8 mouse cellular contexts compared by ENCODE assay signal in the genomic region with DNA sequence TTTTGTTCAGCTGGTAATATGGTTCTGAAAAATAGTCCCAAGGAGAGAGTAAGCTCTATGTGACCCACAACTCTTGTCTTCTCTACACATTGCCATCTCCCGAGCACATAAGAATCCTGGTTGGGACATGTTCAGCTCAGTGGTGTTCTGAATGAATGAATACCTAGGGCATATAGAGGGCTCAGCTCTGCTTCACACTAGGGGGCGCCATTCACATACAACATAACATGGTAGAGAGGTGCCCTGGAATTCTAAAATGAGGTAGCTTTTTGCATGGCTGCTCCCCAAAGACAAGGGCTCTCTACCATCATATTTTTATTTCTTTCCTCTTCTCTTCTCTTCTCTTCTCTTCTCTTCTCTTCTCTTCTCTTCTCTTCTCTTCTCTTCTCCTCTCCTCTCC. TPM values are rescaled to one million over a fixed set of nuclear protein-coding genes. Genes with fewer than 3 reads are reported as not detected.
DNase-seq lines count a peak whose midpoint lies in the region; ATAC-seq and TF ChIP-seq lines count a peak whose summit lies in the region.

No protein-coding gene starts in this region.

- intact Hi-C loops in left cerebral cortex, postnatal 10 days (cut with DNase I), result loop anchor here (5.0 kb wide), 1 partner anchor 572 kb away; no protein-coding TSS in a partner anchor

- no peak overlapping the region for H3K9ac ChIP-seq in liver, embryonic 11.5 days (ENCODE audit: low read depth, low read length)
- H3K9ac ChIP-seq in forebrain, postnatal 0 days, result no peak overlapping the region
- no peak overlapping the region for H3K9ac ChIP-seq in intestine, embryonic 16.5 days (ENCODE audit: low read depth, low read length)
- H3K9ac ChIP-seq in neural tube, embryonic 11.5 days (ENCODE audit: low read length), result no peak overlapping the region

- DNase-seq in liver, result peak; percentile 46
- no peak for DNase-seq in liver, embryonic 11.5 days (ENCODE audit: low spot score)
- peak; percentile 72 for DNase-seq in cerebellum, adult 11-12 months
- DNase-seq in forebrain, postnatal 0 days, result peak; percentile 43
- peak; percentile 31 to 71 for DNase-seq in left cerebral cortex, postnatal 10 days (ENCODE audit: extremely low spot score in 1 of 2, low spot score in 2 of 2)
- DNase-seq in neural tube, embryonic 11.5 days (ENCODE audit: low spot score), result peak; percentile 62
- DNase-seq in thymus, adult 2 months, result peak; percentile 58

- no peaks in the 10 kb centered on the region for H3K4me1 ChIP-seq in liver, embryonic 11.5 days (replicated peaks; ENCODE audit: control insufficient read depth, insufficient read depth, low read length)
- H3K4me1 ChIP-seq in forebrain, postnatal 0 days (ENCODE audit: insufficient read depth), result no peaks in the 10 kb centered on the region
- H3K4me1 ChIP-seq in intestine, embryonic 16.5 days (ENCODE audit: control insufficient read depth, insufficient read depth, low read length), result no peaks in the 10 kb centered on the region
- no peaks in the 10 kb centered on the region for H3K4me1 ChIP-seq in neural tube, embryonic 11.5 days (ENCODE audit: control insufficient read depth, insufficient read depth, low read length)
- H3K4me1 ChIP-seq in thymus, adult 2 months (replicated peaks; ENCODE audit: control insufficient read depth, insufficient read depth, low read length), result peaks cover 8% of the 10 kb centered on the region; the same call in 1 of the 2 replicates

- ATAC-seq in liver, embryonic 11.5 days (replicated peaks; ENCODE audit: low FRiP score), result no peak
- ATAC-seq in forebrain, postnatal 0 days, result peak; percentile 53; the same call in 1 of the 2 replicates
- ATAC-seq in intestine, embryonic 16.5 days, result peak; percentile 70; the same call in 1 of the 2 replicates
- ATAC-seq in neural tube, embryonic 11.5 days (ENCODE audit: insufficient read depth, low FRiP score, low TSS enrichment), result 0 out of 2 replicates have a peak, but pooled peaks have one; percentile 63

- no peaks in the 10 kb centered on the region for H3K27me3 ChIP-seq in liver, embryonic 11.5 days (replicated peaks; ENCODE audit: control insufficient read depth, insufficient read depth, low read length)
- H3K27me3 ChIP-seq in forebrain, postnatal 0 days (ENCODE audit: insufficient read depth, low read length), result no peaks in the 10 kb centered on the region
- H3K27me3 ChIP-seq in intestine, embryonic 16.5 days (replicated peaks; ENCODE audit: control insufficient read depth, insufficient read depth, low read length), result no peaks in the 10 kb centered on the region
- no peaks in the 10 kb centered on the region for H3K27me3 ChIP-seq in neural tube, embryonic 11.5 days (ENCODE audit: control insufficient read depth, insufficient read depth, low read length)
- no peaks in the 10 kb centered on the region for H3K27me3 ChIP-seq in thymus, adult 2 months (ENCODE audit: control insufficient read depth, insufficient read depth, low read length)

- H3K27ac ChIP-seq in liver, embryonic 11.5 days (ENCODE audit: low read depth, low read length), result no peak overlapping the region
- no peak overlapping the region for H3K27ac ChIP-seq in forebrain, postnatal 0 days (ENCODE audit: low read depth, low read length)
- H3K27ac ChIP-seq in intestine, embryonic 16.5 days (ENCODE audit: low read length), result no peak overlapping the region
- H3K27ac ChIP-seq in neural tube, embryonic 11.5 days (ENCODE audit: low read depth, low read length), result no peak overlapping the region
- no peak overlapping the region for H3K27ac ChIP-seq in thymus, adult 2 months (ENCODE audit: control insufficient read depth, insufficient read depth, low read length)

- 26% methylated on average over 2 of the region's 2 CpGs for WGBS in liver, embryonic 11.5 days
- WGBS in forebrain, postnatal 0 days, result 45% methylated on average over 2 of the region's 2 CpGs
- 42% methylated on average over 2 of the region's 2 CpGs for WGBS in intestine, embryonic 16.5 days
- WGBS in neural tube, embryonic 11.5 days, result 32% methylated on average over 2 of the region's 2 CpGs
- 43% methylated on average over 2 of the region's 2 CpGs for WGBS in thymus, adult 2 months

- H3K4me3 ChIP-seq in liver, embryonic 11.5 days (ENCODE audit: low read depth, low read length), result no peak overlapping the region
- no peak overlapping the region for H3K4me3 ChIP-seq in forebrain, postnatal 0 days (ENCODE audit: low read depth, low read length)
- no peak overlapping the region for H3K4me3 ChIP-seq in intestine, embryonic 16.5 days (ENCODE audit: low read length)
- H3K4me3 ChIP-seq in neural tube, embryonic 11.5 days (ENCODE audit: low read depth, low read length), result no peak overlapping the region
- no peak overlapping the region for H3K4me3 ChIP-seq in thymus, adult 2 months (ENCODE audit: control insufficient read depth, insufficient read depth, low read length)

- TF ChIP-seq CTCF in forebrain, postnatal 0 days (IDR thresholded peaks at IDR 0.05; ENCODE audit: low read depth), result peak; percentile 56
- no peak for TF ChIP-seq CTCF in thymus, adult 2 months (IDR thresholded peaks at IDR 0.05; ENCODE audit: borderline replicate concordance, control insufficient read depth, extremely low read depth, insufficient read depth, low read length, poor library complexity)

- TF ChIP-seq POLR2A in thymus, adult 2 months (IDR thresholded peaks at IDR 0.05; ENCODE audit: control insufficient read depth, extremely low read depth, insufficient read depth, low read length, poor library complexity), result no peak

- no peak overlapping the region for H3K4me2 ChIP-seq in liver, embryonic 11.5 days
- no peak overlapping the region for H3K4me2 ChIP-seq in forebrain, postnatal 0 days (ENCODE audit: low read depth)
- no peak overlapping the region for H3K4me2 ChIP-seq in intestine, embryonic 16.5 days (ENCODE audit: low read depth, low read length)
- H3K4me2 ChIP-seq in neural tube, embryonic 11.5 days (ENCODE audit: low read depth), result no peak overlapping the region

- H3K9me3 ChIP-seq in liver, embryonic 11.5 days (ENCODE audit: control insufficient read depth, low read length), result no peaks in the 10 kb centered on the region
- H3K9me3 ChIP-seq in forebrain, postnatal 0 days (ENCODE audit: low read length), result no peaks in the 10 kb centered on the region
- H3K9me3 ChIP-seq in intestine, embryonic 16.5 days (ENCODE audit: control insufficient read depth, low read length), result no peaks in the 10 kb centered on the region
- H3K9me3 ChIP-seq in neural tube, embryonic 11.5 days (ENCODE audit: control insufficient read depth, low read length), result no peaks in the 10 kb centered on the region

- no peaks in the 10 kb centered on the region for H3K36me3 ChIP-seq in liver, embryonic 11.5 days (ENCODE audit: control insufficient read depth, insufficient read depth, low read length)
- no peaks in the 10 kb centered on the region for H3K36me3 ChIP-seq in forebrain, postnatal 0 days (ENCODE audit: insufficient read depth)
- no peaks in the 10 kb centered on the region for H3K36me3 ChIP-seq in intestine, embryonic 16.5 days (ENCODE audit: control insufficient read depth, insufficient read depth, low read length)
- H3K36me3 ChIP-seq in neural tube, embryonic 11.5 days (ENCODE audit: control insufficient read depth, insufficient read depth, low read length), result no peaks in the 10 kb centered on the region
- no peaks in the 10 kb centered on the region for H3K36me3 ChIP-seq in thymus, adult 2 months (ENCODE audit: control insufficient read depth, insufficient read depth, low read length)

RNA-seq across cellular contexts. Expression of a gene that starts 2.2 kb away (rescaled TPM):
- polyA plus RNA-seq in liver, embryonic 11.5 days (2014; fragmentation: Nextera tagmentation; extraction: Ambion mirVana), result 0.09 TPM in 1 of 2 replicates, not detected in the other
- 10.5 and 16.6 TPM in 2 replicates for total RNA-seq in forebrain, postnatal 0 days (2014; rRNA removed)
- polyA plus RNA-seq in forebrain, postnatal 0 days (2015; fragmentation: Nextera tagmentation; extraction: Ambion mirVana), result 2.7 and 3.1 TPM in 2 replicates
- polyA plus RNA-seq in intestine, embryonic 16.5 days (2015; fragmentation: Nextera tagmentation; extraction: Ambion mirVana), result 0.07 and 0.09 TPM in 2 replicates
- 10 to 100 TPM; 62.5 to 74.8 TPM for total RNA-seq in left cerebral cortex, postnatal 10 days (2021)
- 0.38 and 0.91 TPM in 2 replicates for polyA plus RNA-seq in neural tube, embryonic 11.5 days (2014; fragmentation: Nextera tagmentation; extraction: Ambion mirVana)
- polyA plus RNA-seq in thymus, adult 2 months (2012; rRNA removed), result 0.73 and 0.77 TPM in 2 replicates
